Mouse (Mus musculus) right cerebral cortex, postnatal 14 days (tissue): ENCODE measurements at regions not wholly inside any gene's neighbourhood (a gene's known extent, or its start where the extent isn't known, plus 50 kb on each side); places are given as distances from the start of the nearest gene placed in this dataset.
A peak's percentile ranks its signal among the peaks of the same experiment; 100 is the strongest.

Source experiments
- DNase-seq: peaks from one replicate; pipeline ENCODE4 v3.0.0; 2022

GRCm38 (mm10) chr16:77394054-77394716 lies 207.7 kb downstream of the Gm11146 start:
- no peak for DNase-seq

DNA sequence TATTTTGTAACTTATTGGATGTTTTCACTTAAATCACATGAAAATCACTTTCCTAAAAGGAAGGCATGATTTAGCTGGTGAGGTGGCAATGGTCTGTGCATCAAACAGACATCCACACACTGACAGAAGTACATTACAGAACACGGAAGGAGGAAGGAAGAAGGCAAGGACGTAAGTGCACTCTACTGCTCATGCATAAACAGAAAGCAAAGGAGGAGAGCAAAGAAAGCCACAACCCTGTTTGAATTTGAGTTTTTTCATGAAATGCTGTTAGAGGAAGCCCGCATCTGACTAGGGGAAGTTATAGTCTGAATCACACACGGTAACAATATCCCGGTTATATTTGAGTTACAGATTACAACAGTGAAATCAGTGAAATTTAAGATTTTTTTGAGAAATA lies 208.4 kb downstream of the Gm11146 start:
- no peak for DNase-seq

DNA sequence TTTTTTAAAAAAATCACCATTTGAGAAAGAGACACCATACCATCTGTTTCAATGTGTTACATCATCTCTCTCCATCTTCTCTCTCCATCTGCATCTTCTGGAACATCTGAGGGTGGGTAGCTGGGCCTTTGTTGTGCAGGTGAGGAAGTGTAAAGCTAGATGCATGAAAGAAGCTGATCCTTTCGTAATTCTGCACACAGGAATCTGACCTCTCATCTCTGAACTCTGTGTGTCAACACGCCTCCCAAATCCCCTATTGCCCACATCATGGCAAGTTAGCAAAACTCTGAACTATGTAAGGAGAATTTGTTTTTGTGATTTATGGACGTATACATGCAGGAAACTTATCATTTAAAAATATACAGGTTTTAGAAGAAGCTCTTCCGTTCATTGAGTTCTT lies 209.7 kb downstream of the Gm11146 start:
- DNase-seq, result no peak

DNA sequence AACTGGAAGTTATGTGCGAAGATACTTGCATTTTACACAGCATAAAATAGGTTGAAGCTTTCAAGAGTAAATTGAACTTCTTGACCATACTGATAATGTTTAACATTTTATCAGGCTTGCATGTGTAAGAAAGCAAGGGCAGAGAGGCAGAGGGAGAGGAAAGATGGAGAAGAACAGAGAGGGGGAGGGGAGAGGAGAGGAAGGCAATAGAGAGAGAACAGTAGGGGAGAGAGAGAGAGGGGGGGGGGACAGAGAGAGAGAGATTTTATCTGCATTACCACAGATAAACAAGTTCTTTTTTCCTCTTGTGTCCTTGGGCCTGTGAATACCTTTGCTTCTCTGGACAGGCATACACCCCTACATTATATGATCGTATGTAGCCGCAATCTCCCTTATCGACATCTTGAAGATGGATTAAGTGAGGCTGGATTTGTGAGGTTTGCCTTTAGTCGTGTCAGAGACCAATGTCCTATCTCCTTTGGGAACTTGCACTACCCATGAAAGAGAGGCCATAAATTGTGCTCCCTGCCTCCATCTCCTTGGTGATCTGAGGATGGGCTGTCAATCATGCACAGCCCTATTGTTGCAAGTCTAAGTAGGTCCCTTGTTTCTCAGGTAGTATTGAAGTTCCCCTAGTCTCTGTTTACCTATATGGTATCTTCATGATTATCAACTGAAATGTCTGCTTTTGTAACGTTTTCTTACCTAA lies 217.7 kb downstream of the Gm11146 start:
- DNase-seq, result no peak

DNA sequence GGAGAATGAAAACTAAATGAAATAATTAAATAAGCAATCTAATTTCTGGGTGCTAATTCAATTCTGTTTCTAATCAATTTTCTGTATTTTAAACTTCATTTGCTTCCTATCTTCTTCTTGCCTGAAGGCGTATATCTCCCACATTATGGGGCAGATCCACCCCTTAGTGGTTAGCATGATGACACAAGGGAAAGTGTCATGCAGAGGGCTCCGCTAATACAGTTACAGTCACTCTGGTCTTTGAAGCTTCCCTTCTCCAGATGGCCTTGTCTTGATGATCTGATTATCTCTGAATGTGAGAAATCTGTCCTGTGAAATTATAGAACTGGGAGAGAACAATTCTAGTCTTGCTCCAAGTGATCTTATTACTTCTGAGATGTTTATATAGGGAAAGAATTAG lies 219.1 kb downstream of the Gm11146 start:
- DNase-seq, result no peak

- DNase-seq, result no peak
These were observed 229.1 kb downstream of the Gm11146 start for GRCm38 (mm10) chr16:77372768-77373167.

DNA sequence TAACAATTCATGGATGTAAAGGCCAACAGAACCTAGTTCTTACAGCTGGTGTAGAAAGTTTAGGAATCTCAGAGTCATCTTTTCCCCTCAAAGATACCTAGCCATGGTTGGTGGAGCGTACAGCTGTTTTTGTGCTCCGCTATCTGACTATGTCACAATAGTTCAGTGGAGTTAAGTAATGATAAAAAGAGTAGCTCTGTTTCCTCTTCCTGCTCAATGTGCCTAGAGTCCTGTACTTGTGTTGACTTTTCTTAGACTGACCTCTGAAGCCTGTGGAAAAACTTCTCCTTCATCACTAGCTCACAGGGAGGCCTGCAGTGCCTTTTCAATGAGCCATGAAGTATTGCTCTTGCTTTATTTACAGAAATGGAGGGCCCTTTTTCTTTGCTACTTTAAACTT lies 232.1 kb downstream of the Gm11146 start:
- DNase-seq, result no peak

GRCm38 (mm10) chr16:77365254-77365653 lies 236.6 kb downstream of the Gm11146 start:
- no peak for DNase-seq

DNA sequence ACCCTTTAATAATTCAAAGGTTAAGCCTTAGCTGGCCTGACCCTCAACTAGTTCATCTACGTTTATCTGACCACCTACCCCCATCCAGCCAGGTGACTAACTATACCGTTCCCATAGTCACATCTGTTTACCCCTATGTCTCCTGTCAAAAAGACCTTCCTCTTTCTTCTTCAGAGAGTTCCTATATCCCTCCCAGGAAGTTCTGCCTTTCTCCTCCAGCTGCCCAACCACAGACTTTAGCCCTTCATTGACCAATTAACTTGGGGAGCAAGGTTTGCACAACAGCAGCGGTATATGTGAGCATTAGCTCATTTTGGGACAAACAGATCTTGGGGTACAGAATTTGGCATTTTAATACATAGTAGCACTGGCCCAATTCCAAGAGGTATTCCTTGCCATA lies 237.5 kb downstream of the Gm11146 start:
- DNase-seq, result no peak

GRCm38 (mm10) chr16:77359190-77359589 lies 242.7 kb downstream of the Gm11146 start:
- no peak for DNase-seq

DNA sequence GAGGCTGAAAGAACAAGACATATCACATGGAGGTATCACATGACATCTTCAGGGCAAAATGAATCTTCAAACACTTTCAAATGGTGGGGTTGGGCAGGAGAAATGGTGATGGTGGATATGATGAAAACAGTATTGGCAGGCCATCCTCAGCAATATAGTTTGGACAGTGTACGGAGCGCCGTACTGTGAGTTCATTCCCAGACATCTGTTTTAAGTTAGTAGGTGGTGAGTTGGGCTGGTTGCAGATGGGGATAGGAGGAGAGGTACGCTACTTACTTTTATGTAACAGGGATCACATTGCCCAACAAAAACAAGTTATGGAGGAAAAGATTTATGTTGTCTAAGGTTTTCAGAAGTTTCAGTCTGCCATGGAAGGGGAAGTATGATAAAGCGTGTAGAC lies 246.6 kb downstream of the Gm11146 start:
- DNase-seq, result no peak

DNA sequence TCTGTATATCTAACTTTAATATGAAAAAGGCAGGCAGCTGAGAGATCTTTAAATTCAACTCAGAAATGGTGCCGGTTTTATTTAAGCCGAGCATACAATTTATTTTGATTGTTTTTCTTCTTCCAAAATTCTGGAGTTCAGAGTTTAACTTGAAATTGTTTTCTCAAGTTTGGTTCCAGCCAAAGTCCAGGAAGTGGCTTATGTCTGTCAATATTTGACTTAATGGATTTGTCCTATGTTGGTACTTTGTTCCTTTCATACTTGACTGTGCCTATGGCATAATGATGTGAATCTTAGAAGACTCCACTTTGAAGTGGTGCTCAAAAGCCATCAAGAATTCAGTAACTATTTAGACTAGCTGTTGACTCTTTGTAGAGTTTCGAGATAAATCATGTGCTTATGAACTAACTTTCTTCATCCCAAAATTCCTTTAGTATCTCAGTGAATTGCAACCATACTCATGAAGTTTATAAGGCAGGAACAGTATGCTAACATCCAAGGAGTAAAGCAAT lies 247.6 kb downstream of the Gm11146 start:
- DNase-seq, result no peak

GRCm38 (mm10) chr16:77346128-77346527 lies 255.8 kb downstream of the Gm11146 start:
- no peak for DNase-seq

GRCm38 (mm10) chr16:77332285-77332684 lies 269.6 kb downstream of the Gm11146 start:
- no peak for DNase-seq

GRCm38 (mm10) chr16:77330996-77331395 lies 270.9 kb downstream of the Gm11146 start:
- DNase-seq, result no peak

GRCm38 (mm10) chr16:77329711-77330530 lies 272.0 kb downstream of the Gm11146 start:
- DNase-seq, result no peak

- peak; percentile 29 for DNase-seq
These were observed 272.7 kb downstream of the Gm11146 start for GRCm38 (mm10) chr16:77329160-77329691.

GRCm38 (mm10) chr16:77328628-77329159 lies 273.2 kb downstream of the Gm11146 start:
- no peak for DNase-seq

GRCm38 (mm10) chr16:77328049-77328448 lies 273.8 kb downstream of the Gm11146 start:
- DNase-seq, result no peak

GRCm38 (mm10) chr16:77322338-77322737 lies 279.6 kb downstream of the Gm11146 start:
- DNase-seq, result no peak

DNA sequence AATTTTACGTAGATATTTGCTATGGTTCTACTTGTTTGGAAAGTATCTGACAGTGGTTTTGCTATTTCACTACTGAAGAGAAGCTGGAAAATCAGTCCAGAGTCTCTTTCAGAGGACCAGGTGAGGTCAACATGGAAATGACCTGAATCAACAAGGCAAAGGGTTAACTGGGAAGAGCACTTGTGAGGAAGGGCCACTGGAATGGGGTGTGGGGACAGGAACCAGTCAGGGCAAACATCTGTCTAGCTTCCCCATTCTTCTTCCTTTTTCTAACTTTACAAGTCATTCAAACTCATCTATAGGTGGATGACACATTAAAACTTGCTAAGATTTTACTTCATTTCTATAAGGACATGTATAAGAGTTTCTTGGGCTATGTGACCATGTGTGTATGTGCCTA lies 283.7 kb downstream of the Gm11146 start:
- no peak for DNase-seq

GRCm38 (mm10) chr16:77315354-77315753 lies 286.5 kb downstream of the Gm11146 start:
- no peak for DNase-seq

- DNase-seq, result no peak
These were observed 288.7 kb downstream of the Gm11146 start for GRCm38 (mm10) chr16:77313195-77313594.
